Mouse (Mus musculus): ENCODE data around the gene Utp20. TPM values are rescaled to one million over a fixed set of nuclear protein-coding genes. Genes with fewer than 3 reads are reported as not detected.

Gene Utp20
- total RNA-seq, 2 experiments from 2014 or later, result 0.76 to 15.1 TPM

GRCm38 (mm10) chr10:88727128-88727527 is 99.5 kb downstream of the Utp20 start:
- no peak for ATAC-seq (replicated peaks; ENCODE audit: low FRiP score, poor library complexity, severe bottlenecking)

GRCm38 (mm10) chr10:88725343-88725742 is 101.3 kb downstream of the Utp20 start:
- no peak for ATAC-seq (replicated peaks; ENCODE audit: low FRiP score, poor library complexity, severe bottlenecking)

- no peak for ATAC-seq (replicated peaks; ENCODE audit: low FRiP score, poor library complexity, severe bottlenecking)
These were observed 107.0 kb downstream of the Utp20 start for GRCm38 (mm10) chr10:88719618-88720017.

GRCm38 (mm10) chr10:88717756-88718025 is 108.9 kb downstream of the Utp20 start:
- no peak for ATAC-seq (replicated peaks; ENCODE audit: low FRiP score, poor library complexity, severe bottlenecking)

- no peak for ATAC-seq (replicated peaks; ENCODE audit: low FRiP score, poor library complexity, severe bottlenecking)
These were observed 109.4 kb downstream of the Utp20 start for GRCm38 (mm10) chr10:88716986-88717755.

- ATAC-seq (replicated peaks; ENCODE audit: low FRiP score, poor library complexity, severe bottlenecking), result no peak
These were observed 111.0 kb downstream of the Utp20 start for GRCm38 (mm10) chr10:88715621-88716020.

GRCm38 (mm10) chr10:88714744-88715143 is 111.9 kb downstream of the Utp20 start:
- no peak for ATAC-seq (replicated peaks; ENCODE audit: low FRiP score, poor library complexity, severe bottlenecking)

- no peak for ATAC-seq (replicated peaks; ENCODE audit: low FRiP score, poor library complexity, severe bottlenecking)
These were observed 114.2 kb downstream of the Utp20 start for GRCm38 (mm10) chr10:88712359-88712758.

GRCm38 (mm10) chr10:88708671-88709523 is 117.7 kb downstream of the Utp20 start:
- no peak for ATAC-seq (replicated peaks; ENCODE audit: low FRiP score, poor library complexity, severe bottlenecking)

GRCm38 (mm10) chr10:88700938-88701337 is 125.7 kb downstream of the Utp20 start:
- ATAC-seq (replicated peaks; ENCODE audit: low FRiP score, poor library complexity, severe bottlenecking), result no peak

Other genes with a start within 250 kb of the Utp20 start
- gene Mybpc1, start 221.7 kb downstream of the Utp20 start, total RNA-seq (2015; ENCODE audit: low replicate concordance), result not detected in 2 replicates
- not detected in 2 replicates for gene Mybpc1, start 221.7 kb downstream of the Utp20 start, total RNA-seq (2017; ENCODE audit: low replicate concordance)
- gene Spic, start 141.8 kb downstream of the Utp20 start, total RNA-seq (2015; ENCODE audit: low replicate concordance), result 8.8 and 17.7 TPM in 2 replicates
- 9.1 and 17.9 TPM in 2 replicates for gene Spic, start 141.8 kb downstream of the Utp20 start, total RNA-seq (2017; ENCODE audit: low replicate concordance)
- 19.3 and 24.9 TPM in 2 replicates for gene Arl1, start 95.9 kb downstream of the Utp20 start, total RNA-seq (2015; ENCODE audit: low replicate concordance)
- gene Arl1, start 95.9 kb downstream of the Utp20 start, total RNA-seq (2017; ENCODE audit: low replicate concordance), result 11.6 and 16.9 TPM in 2 replicates
- not detected in 2 replicates for gene Slc5a8, start 59.2 kb upstream of the Utp20 start, total RNA-seq (2015; ENCODE audit: low replicate concordance)
- not detected in 2 replicates for gene Slc5a8, start 59.2 kb upstream of the Utp20 start, total RNA-seq (2017; ENCODE audit: low replicate concordance)

Data from erythroid progenitor cell, adult 5-6 weeks (primary cell).